Mouse (Mus musculus) C2C12 (cell line): ENCODE data around the gene Gdpgp1. TPM values are rescaled to one million over a fixed set of nuclear protein-coding genes. Genes with fewer than 3 reads are reported as not detected.

Experiments used
- H3K27me3 ChIP-seq: one replicate; pipeline ENCODE4 v1.6.1; 2011; ENCODE audit not compliant: control insufficient read depth, insufficient read depth, insufficient read length
- H3K36me3 ChIP-seq: one replicate; pipeline ENCODE4 v1.6.1; 2011; ENCODE audit not compliant: control insufficient read depth, insufficient read depth
- H3K4me3 ChIP-seq: one replicate; pipeline ENCODE4 v1.5.1; 2011; ENCODE audit warnings: mild to moderate bottlenecking, control low read depth; ENCODE audit not compliant: poor library complexity, insufficient read depth, severe bottlenecking
- H3K79me2 ChIP-seq: one replicate; pipeline ENCODE4 v1.6.1; 2011; ENCODE audit not compliant: control insufficient read depth, insufficient read depth
- H3K79me3 ChIP-seq: one replicate; pipeline ENCODE4 v1.6.1; 2011; ENCODE audit warnings: low read depth, control low read depth
- H3ac ChIP-seq: one replicate; pipeline ENCODE3; 2011; ENCODE audit warnings: low read depth; ENCODE audit not compliant: control insufficient read depth, insufficient read length
- CEBPB ChIP-seq: IDR thresholded peaks from one replicate; pipeline ENCODE4 v1.6.1; 2011; ENCODE audit warnings: low read depth, mild to moderate bottlenecking, control low read depth, moderate library complexity
- CTCF ChIP-seq: IDR thresholded peaks from one replicate; pipeline ENCODE4 v1.5.1; 2011; ENCODE audit not compliant: control insufficient read depth, insufficient read depth, insufficient read length
- FOSL1 ChIP-seq: IDR thresholded peaks from one replicate; pipeline ENCODE4 v1.8.0; 2011; ENCODE audit warnings: mild to moderate bottlenecking, low read length; ENCODE audit not compliant: poor library complexity, insufficient read depth, severe bottlenecking
- MAX ChIP-seq: IDR thresholded peaks from one replicate; pipeline ENCODE4 v1.6.1; 2011; ENCODE audit warnings: mild to moderate bottlenecking, control low read depth
- MYOD1 ChIP-seq: IDR thresholded peaks from one replicate; pipeline ENCODE4 v1.6.1; 2011; ENCODE audit warnings: low read depth; ENCODE audit not compliant: control insufficient read depth, insufficient read length
- MYOG ChIP-seq: IDR thresholded peaks from one replicate; pipeline ENCODE4 v1.6.1; 2011; ENCODE audit not compliant: control insufficient read depth, insufficient read length; ENCODE audit errors: extremely low read depth
- USF1 ChIP-seq: IDR thresholded peaks from one replicate; pipeline ENCODE4 v1.6.1; 2011; ENCODE audit warnings: low read depth, mild to moderate bottlenecking, control low read depth, moderate library complexity
- polyA plus RNA-seq: library from polyadenylated mRNA; unstranded; fragments of >200 nt; fragmentation: generic; extraction: Trizol; gene quantifications from one replicate; pipeline ENCODE4 v1.2.1, GENCODE M21; 2012; ENCODE audit warnings: missing spikeins

Gdpgp1 gene
- polyA plus RNA-seq, 1 experiment: 1.2 TPM

- peaks cover 36% of the 10 kb centered on the region for H3K79me3 ChIP-seq
- H3K27me3 ChIP-seq: no peaks in the 10 kb centered on the region
- no peak overlapping the region for H3K4me3 ChIP-seq
- H3K36me3 ChIP-seq: no peaks in the 10 kb centered on the region
- peaks cover 78% of the 10 kb centered on the region for H3K79me2 ChIP-seq
- TF ChIP-seq MYOG (no peak), CEBPB (peak; percentile 1), FOSL1 (no peak)
- H3ac ChIP-seq: peak overlapping the region; percentile 8
These were observed 40.2 kb upstream of the Gdpgp1 start for GRCm38 (mm10) chr7:80192226-80193061.

GRCm38 (mm10) chr7:80193941-80194739 lies 38.5 kb upstream of the Gdpgp1 start:
- TF ChIP-seq USF1 (no peak), MAX (no peak), MYOG (no peak)
- H3ac ChIP-seq: no peak overlapping the region
- no peaks in the 10 kb centered on the region for H3K27me3 ChIP-seq

GRCm38 (mm10) chr7:80195146-80195545 lies 37.5 kb upstream of the Gdpgp1 start:
- Histone ChIP-seq H3K79me2 (peaks cover 71% of the 10 kb centered on the region), H3K27me3 (no peaks in the 10 kb centered on the region), H3ac (no peak overlapping the region), H3K36me3 (peaks cover 4% of the 10 kb centered on the region), H3K4me3 (no peak overlapping the region), H3K79me3 (peaks cover 32% of the 10 kb centered on the region)
- TF ChIP-seq MYOD1 (no peak), MYOG (no peak), MAX (no peak), FOSL1 (no peak), CTCF (no peak), USF1 (no peak), CEBPB (no peak)

More at GRCm38 (mm10) chr7:80193941-80194739, 38.5 kb upstream of the Gdpgp1 start:
- Histone ChIP-seq H3K4me3 (no peak overlapping the region), H3K79me2 (peaks cover 71% of the 10 kb centered on the region), H3K79me3 (peaks cover 31% of the 10 kb centered on the region), H3K36me3 (no peaks in the 10 kb centered on the region)

- TF ChIP-seq CEBPB (no peak), MYOD1 (no peak), USF1 (no peak), MAX (no peak), FOSL1 (no peak), CTCF (no peak), MYOG (no peak)
- peaks cover 5% of the 10 kb centered on the region for H3K36me3 ChIP-seq
- peaks cover 71% of the 10 kb centered on the region for H3K79me2 ChIP-seq
- H3K27me3 ChIP-seq: no peaks in the 10 kb centered on the region
- no peak overlapping the region for H3K4me3 ChIP-seq
- H3K79me3 ChIP-seq: peaks cover 33% of the 10 kb centered on the region
- H3ac ChIP-seq: no peak overlapping the region
These were observed 36.9 kb upstream of the Gdpgp1 start for GRCm38 (mm10) chr7:80195576-80196263.

- Histone ChIP-seq H3K4me3 (no peak overlapping the region), H3K79me3 (peaks cover 49% of the 10 kb centered on the region), H3K79me2 (peaks cover 81% of the 10 kb centered on the region), H3K36me3 (peaks cover 16% of the 10 kb centered on the region), H3ac (no peak overlapping the region), H3K27me3 (no peaks in the 10 kb centered on the region)
- TF ChIP-seq FOSL1 (no peak), MAX (peak; percentile 18)
These were observed 35.3 kb upstream of the Gdpgp1 start for GRCm38 (mm10) chr7:80197371-80197770.
